9 mouse cellular contexts compared by ENCODE assay signal in the genomic region with DNA sequence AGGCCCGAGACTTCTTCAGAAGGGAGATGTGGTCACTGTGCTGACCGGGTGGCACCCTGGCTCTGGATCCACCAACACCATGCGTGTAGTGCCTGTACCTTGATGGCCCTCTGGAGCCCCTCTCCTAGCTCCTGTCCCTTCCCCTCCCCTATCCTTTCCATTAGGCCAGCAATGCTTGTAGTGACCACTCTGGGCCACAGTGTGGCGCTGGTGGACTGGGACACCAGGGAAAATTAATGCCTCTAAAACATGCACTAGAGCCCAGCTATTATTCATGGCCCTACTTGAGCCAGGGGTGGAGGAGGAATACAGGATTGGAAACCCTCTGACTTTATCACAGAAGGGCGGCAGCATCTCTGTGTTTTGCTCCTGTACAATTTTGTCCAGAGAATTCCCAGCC. TPM values are rescaled to one million over a fixed set of nuclear protein-coding genes. Genes with fewer than 3 reads are reported as not detected.
DNase-seq lines count a peak whose midpoint lies in the region; ATAC-seq and TF ChIP-seq lines count a peak whose summit lies in the region.
"Had no signal": no experiment of that assay in that cellular context is flagged by ENCODE, and none has a peak within 500 bp of the region (broad histone marks: within the 10 kb centered on the region; RNA-seq: fewer than 3 reads in every experiment).

No protein-coding gene starts in this region.

- H3K27ac ChIP-seq in forebrain, postnatal 0 days (ENCODE audit: low read depth, low read length) = no peak overlapping the region
- H3K27ac ChIP-seq in forebrain, embryonic 16.5 days (ENCODE audit: low read length) = no peak overlapping the region
- no peak overlapping the region for H3K27ac ChIP-seq in ES-E14 (ENCODE audit: insufficient read depth, low read depth, low read length, poor library complexity, severe bottlenecking)
- H3K27ac ChIP-seq in layer of hippocampus, adult 2 months = no peak overlapping the region

- WGBS in forebrain, postnatal 0 days = 55% methylated on average over 5 of the region's 5 CpGs
- 45% methylated on average over 5 of the region's 5 CpGs for WGBS in forebrain, embryonic 16.5 days

- no peak overlapping the region for H3K4me2 ChIP-seq in forebrain, postnatal 0 days (ENCODE audit: low read depth)
- H3K4me2 ChIP-seq in forebrain, embryonic 16.5 days (ENCODE audit: low read length) = no peak overlapping the region

- H3K4me1 ChIP-seq in forebrain, postnatal 0 days (ENCODE audit: insufficient read depth) = no peaks in the 10 kb centered on the region
- no peaks in the 10 kb centered on the region; the same call in 1 of the 2 replicates for H3K4me1 ChIP-seq in forebrain, embryonic 16.5 days (replicated peaks; ENCODE audit: control insufficient read depth, insufficient read depth, low read length)
- H3K4me1 ChIP-seq in ES-E14 (ENCODE audit: control insufficient read depth in 2 of 2, insufficient read depth in 2 of 2, low read length in 2 of 2, poor library complexity in 1 of 2) = no peaks in the 10 kb centered on the region

- H3K9ac ChIP-seq in forebrain, postnatal 0 days = no peak overlapping the region
- no peak overlapping the region for H3K9ac ChIP-seq in forebrain, embryonic 16.5 days (replicated peaks; ENCODE audit: low read depth, low read length)
- H3K9ac ChIP-seq in ES-E14 (ENCODE audit: insufficient read depth, low read depth, low read length, poor library complexity, severe bottlenecking) = no peak overlapping the region

- H3K4me3 ChIP-seq in forebrain, postnatal 0 days (ENCODE audit: low read depth, low read length) = no peak overlapping the region
- H3K4me3 ChIP-seq in forebrain, embryonic 16.5 days (replicated peaks; ENCODE audit: low read length) = no peak overlapping the region
- H3K4me3 ChIP-seq in ES-E14 (ENCODE audit: insufficient read depth in 1 of 2, low read depth in 1 of 2, low read length in 2 of 2, poor library complexity in 1 of 2, severe bottlenecking in 1 of 2) = no peak overlapping the region
- no peak overlapping the region for H3K4me3 ChIP-seq in layer of hippocampus, adult 2 months

- DNase-seq in forebrain, postnatal 0 days = peak; percentile 73
- DNase-seq in ES-E14 (ENCODE audit: low read depth, low spot score) = peak; percentile 48
- peak; percentile 37 for DNase-seq in c-Kit-positive CD71-positive TER-119-positive erythroid progenitor cells, embryonic 14.5 days (ENCODE audit: low spot score)
- peak; percentile 81 for DNase-seq in gastrocnemius, postnatal 10 days
- peak; percentile 60 to 83 for DNase-seq in layer of hippocampus, adult 2 months (ENCODE audit: low spot score in 2 of 2)
- peak; percentile 78 for DNase-seq in lung, postnatal 36 days
- peak; percentile 47 to 84 for DNase-seq in spleen, postnatal 4 days (ENCODE audit: low spot score in 2 of 2)

- H3K36me3 ChIP-seq in forebrain, postnatal 0 days (ENCODE audit: insufficient read depth) = peaks cover 5% of the 10 kb centered on the region; the same call in 1 of the 2 replicates
- H3K36me3 ChIP-seq in forebrain, embryonic 16.5 days (ENCODE audit: control insufficient read depth, insufficient read depth) = no peaks in the 10 kb centered on the region
- peaks cover 12% of the 10 kb centered on the region; the same call in 1 of the 2 replicates for H3K36me3 ChIP-seq in ES-E14 (ENCODE audit: control insufficient read depth, insufficient read depth, low read length, poor library complexity, severe bottlenecking)

- peak; percentile 86 for TF ChIP-seq CTCF in forebrain, postnatal 0 days (IDR thresholded peaks at IDR 0.05; ENCODE audit: low read depth)
- peak; percentile 92 for TF ChIP-seq CTCF in layer of hippocampus, adult 2 months (conservative IDR thresholded peaks at IDR 0.05)

- no peak; the same call in 1 of the 2 replicates for ATAC-seq in forebrain, postnatal 0 days
- no peak for ATAC-seq in forebrain, embryonic 16.5 days

- H3K9me3 ChIP-seq in forebrain, postnatal 0 days (ENCODE audit: low read length) = no peaks in the 10 kb centered on the region
- no peaks in the 10 kb centered on the region for H3K9me3 ChIP-seq in forebrain, embryonic 16.5 days (ENCODE audit: control insufficient read depth, low read length)
- no peaks in the 10 kb centered on the region for H3K9me3 ChIP-seq in ES-E14 (ENCODE audit: control insufficient read depth, insufficient read depth, low read depth, low read length)

- no peaks in the 10 kb centered on the region for H3K27me3 ChIP-seq in forebrain, postnatal 0 days (ENCODE audit: insufficient read depth, low read length)
- H3K27me3 ChIP-seq in forebrain, embryonic 16.5 days (replicated peaks; ENCODE audit: control insufficient read depth, insufficient read depth, low read length) = no peaks in the 10 kb centered on the region

- in situ Hi-C loops in ES-E14 (cut with MboI; ENCODE audit: low sequenced_read_pairs in 2 of 2, unreplicated experiment in 2 of 2) = no loop called here

TF ChIP-seq in ES-E14, 5 proteins besides CTCF, POLR2A, EP300 and RAD21:
- no peak for TF ChIP-seq MAFK (IDR thresholded peaks at IDR 0.05; ENCODE audit: insufficient read depth, low read depth, low read length)
- 0 out of 2 replicates have a peak, but pooled peaks have one; percentile 38 for TF ChIP-seq HCFC1 (IDR thresholded peaks at IDR 0.05; ENCODE audit: borderline replicate concordance, insufficient read depth, low read length)
- peak; percentile 76; the same call in 1 of the 2 replicates for TF ChIP-seq ZC3H11A (IDR thresholded peaks at IDR 0.05; ENCODE audit: borderline replicate concordance, low read depth, low read length)
- TF ChIP-seq CHD2 (IDR thresholded peaks at IDR 0.05; ENCODE audit: low read depth, low read length) = no peak
- TF ChIP-seq ZNF384 (IDR thresholded peaks at IDR 0.05; ENCODE audit: low read depth, low read length) = no peak

RNA-seq across cellular contexts. Expression of a gene that starts 10.9 kb away (rescaled TPM):
- 4.5 and 6.5 TPM in 2 replicates for total RNA-seq in forebrain, postnatal 0 days (2014; rRNA removed)
- 6.2 and 7.1 TPM in 2 replicates for polyA plus RNA-seq in forebrain, postnatal 0 days (2015; fragmentation: Nextera tagmentation; extraction: Ambion mirVana)
- polyA plus RNA-seq in forebrain, embryonic 16.5 days (2015; fragmentation: Nextera tagmentation; extraction: Ambion mirVana) = 9.2 and 10.6 TPM in 2 replicates
- total RNA-seq in ES-E14 (2012; rRNA removed) = 13.7 and 21.7 TPM in 2 replicates
- 1 to 10 TPM; 5.8 to 6.3 TPM for total RNA-seq in gastrocnemius, postnatal 10 days (2021)
- total RNA-seq in layer of hippocampus, adult 2 months (2021) = 1 to 10 TPM; 5.6 to 5.8 TPM

RNA-seq across cellular contexts. Expression of a gene that starts 18.8 kb away (rescaled TPM):
- not detected in 2 replicates for total RNA-seq in forebrain, postnatal 0 days (2014; rRNA removed)
- not detected in 2 replicates for polyA plus RNA-seq in forebrain, postnatal 0 days (2015; fragmentation: Nextera tagmentation; extraction: Ambion mirVana)
- polyA plus RNA-seq in forebrain, embryonic 16.5 days (2015; fragmentation: Nextera tagmentation; extraction: Ambion mirVana) = not detected in 2 replicates
- not detected in 2 replicates for total RNA-seq in ES-E14 (2012; rRNA removed)
- not detected for total RNA-seq in gastrocnemius, postnatal 10 days (2021)
- total RNA-seq in layer of hippocampus, adult 2 months (2021) = not detected
- polyA plus RNA-seq: limb, embryonic 14.5 days had no signal

RNA-seq across cellular contexts. Expression of a gene that starts 36.9 kb away (rescaled TPM):
- 93.0 and 96.3 TPM in 2 replicates for total RNA-seq in forebrain, postnatal 0 days (2014; rRNA removed)
- 25.7 and 33.2 TPM in 2 replicates for polyA plus RNA-seq in forebrain, postnatal 0 days (2015; fragmentation: Nextera tagmentation; extraction: Ambion mirVana)
- 37.8 and 41.7 TPM in 2 replicates for polyA plus RNA-seq in forebrain, embryonic 16.5 days (2015; fragmentation: Nextera tagmentation; extraction: Ambion mirVana)
- 4.0 and 4.8 TPM in 2 replicates for total RNA-seq in ES-E14 (2012; rRNA removed)
- total RNA-seq in gastrocnemius, postnatal 10 days (2021) = 10 to 100 TPM; 29.9 to 34.5 TPM
- 10 to 100 TPM; 40.4 to 41.8 TPM for total RNA-seq in layer of hippocampus, adult 2 months (2021)
